Mouse (Mus musculus) lung, postnatal 0 days (tissue): Measurements from ENCODE around the gene Hoxd13. TPM values are rescaled to one million over a fixed set of nuclear protein-coding genes. Genes with fewer than 3 reads are reported as not detected.

ENCODE experiments used
- ATAC-seq: fragments of 200-750 bp; cut with Nextera tagmentation; 2 replicates; pipeline ENCODE4 v1.8.0; 2017; ENCODE audit warnings: moderate library complexity
- DNase-seq: peaks from one replicate; pipeline ENCODE4 v3.0.0-alpha.2; 2016; ENCODE audit warnings: low spot score
- H3K27ac ChIP-seq: fragments of 300-500 bp; sonication (generic); 2 replicates; pipeline ENCODE4 v1.5.1; 2014; ENCODE audit warnings: antibody characterized with exemption, mild to moderate bottlenecking, low read length, mixed read lengths
- H3K27me3 ChIP-seq: fragments of 300-500 bp; sonication (generic); replicated peaks from 2 replicates; pipeline ENCODE4 v1.6.1; 2014; ENCODE audit warnings: low read length, mixed read lengths; ENCODE audit not compliant: insufficient read depth
- H3K36me3 ChIP-seq: fragments of 300-500 bp; sonication (generic); 2 replicates; pipeline ENCODE4 v1.6.1; 2014; ENCODE audit warnings: low read length, mixed read lengths; ENCODE audit not compliant: insufficient read depth
- H3K4me1 ChIP-seq: fragments of 300-500 bp; sonication (generic); 2 replicates; pipeline ENCODE4 v1.6.1; 2014; ENCODE audit warnings: antibody characterized with exemption, low read depth, low read length, mixed read lengths; ENCODE audit not compliant: insufficient read depth
- H3K4me2 ChIP-seq: fragments of 300-500 bp; sonication (generic); replicated peaks from 2 replicates; pipeline ENCODE4 v1.6.1; 2014; ENCODE audit warnings: low read depth, mild to moderate bottlenecking, low read length, moderate library complexity, mixed read lengths
- H3K4me3 ChIP-seq: fragments of 300-500 bp; sonication (generic); 2 replicates; pipeline ENCODE4 v1.5.1; 2014; ENCODE audit warnings: low read depth, low read length
- H3K9ac ChIP-seq: fragments of 300-500 bp; sonication (generic); replicated peaks from 2 replicates; pipeline ENCODE4 v1.6.1; 2014; ENCODE audit warnings: low read depth, mild to moderate bottlenecking
- H3K9me3 ChIP-seq: fragments of 300-500 bp; sonication (generic); 2 replicates; pipeline ENCODE4 v1.6.1; 2016; ENCODE audit warnings: low read length, mixed read lengths
- CTCF ChIP-seq: IDR thresholded peaks from 2 replicates; pipeline ENCODE4 v1.5.1; 2016; ENCODE audit warnings: antibody characterized with exemption, mild to moderate bottlenecking
- EP300 ChIP-seq: IDR thresholded peaks from 2 replicates; pipeline ENCODE4 v1.6.1; 2016; ENCODE audit warnings: antibody characterized with exemption, mild to moderate bottlenecking, control low read depth
- WGBS: fragments of 180-500 bp; shearing (Covaris S2); extraction: QIAGEN DNeasy Blood & Tissue Kit; methylation state at CpG from one replicate; pipeline ENCODE4 v1.1.7; 2014; 5-methylcytosine and 5-hydroxymethylcytosine counted together
- polyA plus RNA-seq: library from polyadenylated mRNA; unstranded; fragments of >200 nt; fragmentation: Nextera tagmentation; extraction: Ambion mirVana; gene quantifications from 2 replicates; pipeline ENCODE4 v1.2.1, GENCODE M21; 2015

Hoxd13 gene
- polyA plus RNA-seq, 1 experiment from 2014 or later = not detected

DNA sequence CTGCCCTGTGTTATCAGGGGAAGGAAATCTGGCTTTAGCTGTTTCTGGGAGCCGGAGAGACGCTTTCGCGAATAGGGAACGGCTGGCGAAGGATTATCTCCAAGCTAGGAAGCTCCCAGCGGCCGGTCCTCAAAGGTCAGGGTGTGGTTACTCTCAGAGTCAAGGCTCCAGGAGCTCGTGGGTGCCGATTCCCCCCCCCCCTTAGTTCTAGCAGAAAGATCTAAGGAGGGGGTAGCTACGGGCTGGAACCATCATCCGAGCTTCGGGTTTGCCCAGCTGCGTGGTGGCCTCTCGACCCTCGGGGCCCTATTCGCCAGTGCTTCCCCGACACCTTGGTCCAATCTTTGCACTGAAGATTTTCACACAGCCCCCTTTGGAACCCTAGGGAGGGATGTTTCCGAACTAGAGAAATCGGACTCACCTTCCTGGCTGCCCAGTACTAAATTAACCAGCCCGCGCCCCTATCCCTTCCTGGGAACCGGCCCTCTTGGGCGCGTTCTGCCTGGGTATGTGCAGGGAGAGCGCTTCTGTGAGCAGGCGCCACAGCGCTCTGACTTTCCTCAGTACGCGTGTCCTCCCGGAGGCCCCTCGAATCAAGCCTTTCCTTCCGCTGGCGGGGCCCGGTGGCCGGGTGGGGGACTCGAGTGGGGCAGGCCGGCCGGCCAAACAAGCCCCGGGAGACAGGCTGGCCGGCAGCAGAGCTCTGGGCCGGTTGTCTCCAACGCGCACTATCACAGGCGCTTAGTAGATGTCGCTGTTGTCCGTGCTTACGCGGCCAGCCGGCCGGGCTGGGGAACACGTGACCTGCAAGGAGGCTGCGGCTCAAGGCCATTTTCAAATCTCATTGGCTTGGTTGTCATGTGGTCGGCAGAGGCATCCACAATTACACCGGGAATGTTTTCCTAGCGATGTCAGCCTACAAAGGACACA is 23.2 kb downstream of the Hoxd13 start, which contains the start of gene Hoxd10:
Gene Hoxd10, plus strand, starts transcription at position 903 of the 930 bp plus-strand sequence.
- Histone ChIP-seq H3K4me3 (no peak within 1 kb of the TSS), H3K9ac (no peak within 1 kb of the TSS), H3K9me3 (no peaks in the 10 kb centered on the region), H3K27me3 (peaks cover 95% of the 10 kb centered on the region), H3K36me3 (no peaks in the 10 kb centered on the region), H3K4me2 (no peak within 1 kb of the TSS), H3K4me1 (no peaks in the 10 kb centered on the region), H3K27ac (no peak within 1 kb of the TSS)
- ATAC-seq (peak; percentile 68), DNase-seq (peak; percentile 60)
- 3% methylated on average over 46 of the region's 56 CpGs for WGBS
- TF ChIP-seq CTCF (peak; percentile 56), EP300 (no peak)

DNA sequence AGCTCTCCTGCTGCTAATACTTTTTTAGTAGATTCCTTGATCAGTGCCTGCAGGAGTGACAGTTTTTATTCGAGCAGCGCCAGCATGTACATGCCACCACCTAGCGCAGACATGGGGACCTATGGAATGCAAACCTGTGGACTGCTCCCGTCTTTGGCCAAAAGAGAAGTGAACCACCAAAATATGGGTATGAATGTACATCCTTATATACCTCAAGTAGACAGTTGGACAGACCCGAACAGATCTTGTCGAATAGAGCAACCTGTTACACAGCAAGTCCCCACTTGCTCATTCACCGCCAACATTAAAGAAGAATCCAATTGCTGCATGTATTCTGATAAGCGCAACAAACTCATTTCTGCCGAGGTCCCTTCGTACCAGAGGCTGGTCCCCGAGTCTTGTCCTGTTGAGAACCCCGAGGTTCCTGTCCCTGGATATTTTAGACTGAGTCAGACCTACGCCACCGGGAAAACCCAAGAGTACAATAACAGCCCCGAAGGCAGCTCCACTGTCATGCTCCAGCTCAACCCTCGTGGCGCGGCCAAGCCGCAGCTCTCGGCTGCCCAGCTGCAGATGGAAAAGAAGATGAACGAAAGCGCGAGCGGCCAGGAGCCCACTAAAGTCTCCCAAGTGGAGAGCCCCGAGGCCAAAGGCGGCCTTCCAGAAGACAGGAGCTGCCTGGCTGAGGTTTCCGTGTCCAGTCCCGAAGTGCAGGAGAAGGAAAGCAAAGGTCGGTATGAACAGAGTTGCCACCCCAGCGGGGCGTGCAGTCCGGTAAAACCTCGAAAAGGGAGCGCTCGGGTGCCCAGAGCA is 24.1 kb downstream of the Hoxd13 start:
- Histone ChIP-seq H3K9ac (no peak overlapping the region), H3K9me3 (no peaks in the 10 kb centered on the region), H3K27me3 (peaks cover 95% of the 10 kb centered on the region), H3K4me2 (no peak overlapping the region), H3K4me3 (no peak overlapping the region), H3K36me3 (no peaks in the 10 kb centered on the region), H3K4me1 (no peaks in the 10 kb centered on the region), H3K27ac (no peak overlapping the region)
- WGBS = 4% methylated on average over 35 of the region's 35 CpGs
- no peak for DNase-seq
- TF ChIP-seq EP300 = no peak
- no peak for TF ChIP-seq CTCF
- ATAC-seq = no peak

DNA sequence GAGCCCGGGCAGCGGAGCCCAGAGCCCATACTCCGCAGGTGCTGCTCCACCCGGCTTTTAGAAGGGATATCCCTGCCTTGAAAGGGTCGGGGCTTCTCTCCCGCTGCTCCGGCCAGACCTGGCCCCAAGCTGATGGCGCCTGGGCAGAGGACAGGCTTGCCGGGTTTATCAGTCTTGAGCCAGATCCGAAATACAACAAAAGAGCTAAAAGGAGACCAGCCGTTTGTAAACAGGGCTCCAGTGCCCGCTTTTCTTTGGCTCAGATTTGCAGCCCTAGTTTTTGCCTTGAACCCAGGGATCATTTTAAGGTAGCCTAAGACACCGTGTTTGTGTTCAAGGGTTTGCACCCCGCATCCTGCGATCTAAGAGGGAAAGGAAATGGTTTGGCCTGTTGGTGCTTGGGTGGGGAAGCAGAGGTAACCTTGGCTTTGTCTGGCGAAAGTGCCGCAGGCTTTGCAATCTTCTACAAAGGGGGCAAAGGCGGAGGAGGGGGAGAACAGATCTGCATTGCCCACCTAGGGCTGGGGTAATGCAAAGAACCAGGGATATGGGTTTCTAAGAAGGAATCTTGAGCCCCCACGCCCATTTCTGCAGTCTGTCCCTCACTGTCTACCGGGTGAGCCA is 24.8 kb downstream of the Hoxd13 start:
- Histone ChIP-seq H3K27me3 (peaks cover 95% of the 10 kb centered on the region), H3K4me1 (0 out of 2 replicates have a peak, but pooled peaks cover 5% of the 10 kb centered on the region), H3K27ac (no peak overlapping the region), H3K4me2 (no peak overlapping the region), H3K4me3 (no peak overlapping the region), H3K9ac (no peak overlapping the region), H3K36me3 (no peaks in the 10 kb centered on the region), H3K9me3 (no peaks in the 10 kb centered on the region)
- ATAC-seq (no peak), DNase-seq (no peak)
- under 1% methylated on average over 20 of the region's 20 CpGs for WGBS
- TF ChIP-seq EP300 (no peak), CTCF (no peak)

DNA sequence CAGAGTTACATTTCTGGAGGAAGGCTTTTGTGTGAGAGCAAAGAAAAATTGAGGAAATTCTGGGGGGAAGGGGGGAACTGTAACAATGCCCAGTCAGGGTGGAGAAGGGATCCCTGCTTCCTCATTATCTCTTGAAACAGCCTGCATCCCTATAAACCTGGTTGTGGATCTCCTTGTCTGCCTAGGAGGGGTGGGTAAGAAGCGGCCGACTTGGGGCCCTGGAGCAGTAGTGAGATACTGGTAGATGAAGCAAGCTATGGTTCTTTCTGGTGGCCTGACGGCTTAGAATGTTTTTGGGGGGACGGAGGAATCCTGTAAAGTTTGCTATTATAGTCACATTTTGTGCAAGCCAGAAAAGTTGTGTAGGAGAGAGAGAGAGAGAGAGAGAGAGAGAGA is 25.3 kb downstream of the Hoxd13 start:
- WGBS = 13% methylated on average over 4 of the region's 4 CpGs
- Histone ChIP-seq H3K4me1 (0 out of 2 replicates have a peak, but pooled peaks cover 5% of the 10 kb centered on the region), H3K4me2 (no peak overlapping the region), H3K27me3 (peaks cover 95% of the 10 kb centered on the region), H3K27ac (no peak overlapping the region), H3K9ac (no peak overlapping the region), H3K4me3 (no peak overlapping the region), H3K9me3 (no peaks in the 10 kb centered on the region), H3K36me3 (no peaks in the 10 kb centered on the region)
- DNase-seq (no peak), ATAC-seq (no peak)
- TF ChIP-seq EP300 (no peak), CTCF (no peak)

DNA sequence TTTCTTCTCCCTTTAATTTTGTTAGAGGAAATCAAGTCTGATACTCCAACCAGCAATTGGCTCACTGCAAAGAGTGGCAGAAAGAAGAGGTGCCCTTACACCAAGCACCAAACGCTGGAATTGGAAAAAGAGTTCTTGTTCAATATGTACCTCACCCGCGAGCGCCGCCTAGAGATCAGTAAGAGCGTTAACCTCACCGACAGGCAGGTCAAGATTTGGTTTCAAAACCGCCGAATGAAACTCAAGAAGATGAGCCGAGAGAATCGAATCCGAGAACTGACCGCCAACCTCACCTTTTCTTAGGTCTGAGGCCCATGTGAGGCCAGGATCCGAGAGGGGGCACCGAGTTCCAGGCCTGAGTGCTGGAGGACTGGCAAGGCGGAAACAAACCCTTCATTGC is 26.0 kb downstream of the Hoxd13 start:
- H3K9me3 ChIP-seq = no peaks in the 10 kb centered on the region
- no peak overlapping the region for H3K9ac ChIP-seq
- no peaks in the 10 kb centered on the region for H3K36me3 ChIP-seq
- no peak overlapping the region for H3K4me3 ChIP-seq
- 3% methylated on average over 16 of the region's 16 CpGs for WGBS
- peaks cover 95% of the 10 kb centered on the region for H3K27me3 ChIP-seq
- 0 out of 2 replicates have a peak, but pooled peaks cover 5% of the 10 kb centered on the region for H3K4me1 ChIP-seq
- DNase-seq (no peak), ATAC-seq (no peak)
- H3K27ac ChIP-seq = no peak overlapping the region
- H3K4me2 ChIP-seq = no peak overlapping the region
- TF ChIP-seq CTCF (peak; percentile 53), EP300 (no peak)

DNA sequence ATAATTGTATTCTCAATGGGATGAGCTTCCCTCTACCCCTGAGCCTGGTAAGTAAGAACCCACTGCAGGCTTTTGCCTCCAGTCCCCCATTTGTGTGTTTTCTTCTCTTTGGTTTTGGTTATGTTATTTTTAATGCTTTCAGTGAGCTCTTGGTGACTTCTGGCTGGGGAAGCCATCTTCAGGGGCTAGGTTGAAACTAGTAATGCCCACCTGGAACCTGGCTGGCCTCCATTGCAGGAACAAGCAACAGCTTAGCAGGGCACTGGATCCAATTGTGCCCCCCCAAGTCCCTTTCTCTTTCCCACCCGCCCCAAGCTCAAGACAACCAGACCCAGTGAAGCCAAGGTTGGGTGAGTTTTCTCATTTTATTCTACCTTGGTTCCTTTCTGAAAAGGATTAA is 27.3 kb downstream of the Hoxd13 start:
- Histone ChIP-seq H3K4me2 (no peak overlapping the region), H3K36me3 (no peaks in the 10 kb centered on the region), H3K9ac (no peak overlapping the region), H3K9me3 (no peaks in the 10 kb centered on the region), H3K27ac (no peak overlapping the region), H3K4me1 (0 out of 2 replicates have a peak, but pooled peaks cover 5% of the 10 kb centered on the region), H3K4me3 (no peak overlapping the region), H3K27me3 (peaks cover 97% of the 10 kb centered on the region)
- no peak for ATAC-seq
- 9% methylated on average over 1 of the region's 1 CpGs for WGBS
- DNase-seq = no peak
- no peak for TF ChIP-seq CTCF
- no peak for TF ChIP-seq EP300
